Mouse (Mus musculus): ENCODE results near the gene Elmo1.

Elmo1 gene

DNA sequence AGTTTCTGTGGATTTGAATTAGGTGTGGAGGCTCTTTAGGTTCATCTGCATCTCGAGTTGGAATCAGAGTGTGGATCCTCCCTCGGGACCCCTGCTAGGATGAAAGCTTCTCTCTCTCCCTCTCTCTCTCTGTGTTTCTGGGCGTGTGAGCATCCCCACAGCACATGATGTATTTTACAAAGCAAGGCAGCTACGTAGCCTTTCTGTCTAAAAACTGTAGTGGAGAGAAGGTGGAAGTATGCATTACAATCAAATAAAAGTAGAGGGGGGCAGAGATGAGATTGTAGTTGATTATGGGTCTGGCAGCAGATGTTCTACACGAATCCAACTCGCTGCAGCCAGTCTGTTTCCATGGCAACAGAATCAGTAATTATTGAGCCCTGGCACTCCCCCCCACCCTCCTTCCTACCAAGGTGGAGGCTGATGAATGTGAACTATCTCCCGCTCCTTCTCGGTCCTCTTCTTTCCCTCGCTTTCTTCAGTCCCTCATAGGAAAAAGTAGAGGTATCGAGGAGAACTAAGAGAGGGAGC lies 382.0 kb downstream of the Elmo1 start:
- no peak for DNase-seq (ENCODE audit: low spot score)

DNA sequence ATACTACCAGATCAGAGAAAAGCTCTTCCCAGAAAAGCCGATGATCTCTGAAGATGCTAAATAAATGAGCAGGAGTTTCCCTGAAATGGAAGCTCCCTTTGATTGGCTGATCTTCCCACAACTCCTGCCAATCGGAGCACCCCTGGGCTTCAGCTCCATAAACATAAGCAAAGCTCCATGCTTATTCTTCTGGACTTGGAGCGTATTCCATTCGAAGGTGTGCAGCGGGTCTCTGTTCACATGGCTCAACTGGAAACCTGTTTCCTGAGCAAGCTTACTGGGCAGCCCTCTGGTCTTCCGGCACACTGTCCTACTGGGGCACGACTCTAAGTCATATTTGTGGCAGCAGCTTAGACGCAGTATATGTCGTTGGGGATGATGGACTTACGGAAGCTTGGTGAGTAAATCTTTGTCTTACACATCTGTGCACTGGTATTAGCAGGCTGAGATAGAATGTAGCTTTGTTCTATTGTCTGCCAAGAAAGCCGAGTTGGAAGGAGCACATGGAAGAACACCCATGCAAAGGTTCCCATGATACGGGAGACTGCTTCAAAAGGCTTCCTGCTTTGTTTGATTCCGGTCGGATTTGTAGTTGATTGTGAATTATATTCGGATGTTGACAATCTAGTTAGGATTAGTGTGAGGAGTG lies 382.6 kb downstream of the Elmo1 start:
- no peak for DNase-seq (ENCODE audit: low spot score)

DNA sequence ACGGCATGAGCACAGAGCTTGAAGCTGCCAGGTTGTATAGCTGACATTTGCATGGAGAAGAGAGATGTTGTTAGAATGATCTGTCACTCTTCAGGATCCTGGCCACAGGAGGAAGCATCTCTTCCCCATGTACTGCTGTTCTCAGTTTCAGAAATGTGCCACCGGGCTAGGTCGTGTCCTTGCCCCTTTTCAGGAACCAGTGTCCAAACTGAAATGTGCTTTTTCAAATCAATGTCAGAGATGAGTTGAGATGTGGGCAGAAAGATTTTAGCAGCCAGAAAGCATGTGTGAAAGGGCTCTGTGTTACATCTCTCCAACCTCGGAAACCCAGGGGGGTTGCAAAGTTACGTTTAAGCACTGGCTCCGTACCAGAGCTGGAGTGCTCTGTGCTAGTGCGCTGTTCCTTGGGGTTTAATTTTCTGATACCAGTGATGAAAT lies 383.3 kb downstream of the Elmo1 start:
- no peak for DNase-seq (ENCODE audit: low spot score)

DNA sequence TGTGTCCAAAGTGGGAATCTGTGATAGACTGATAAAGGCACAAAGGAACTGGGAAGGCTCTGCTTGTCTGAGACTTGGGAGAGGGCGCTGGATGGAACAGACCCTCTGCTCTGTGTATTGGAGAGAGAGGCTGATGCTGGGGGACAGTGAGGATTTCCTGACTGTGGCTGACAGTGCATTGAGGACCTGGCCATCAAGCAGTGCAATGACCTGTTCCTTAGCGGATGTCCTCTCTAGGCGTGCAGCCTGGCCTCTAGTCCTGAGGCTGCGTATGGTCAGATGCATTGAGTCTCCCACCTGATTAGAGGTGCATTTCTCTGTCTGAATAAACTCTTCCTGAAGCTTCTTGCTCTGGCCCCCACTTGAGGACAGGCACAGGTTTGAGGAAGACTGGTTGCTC lies 384.2 kb downstream of the Elmo1 start:
- DNase-seq (ENCODE audit: low spot score) = no peak

DNA sequence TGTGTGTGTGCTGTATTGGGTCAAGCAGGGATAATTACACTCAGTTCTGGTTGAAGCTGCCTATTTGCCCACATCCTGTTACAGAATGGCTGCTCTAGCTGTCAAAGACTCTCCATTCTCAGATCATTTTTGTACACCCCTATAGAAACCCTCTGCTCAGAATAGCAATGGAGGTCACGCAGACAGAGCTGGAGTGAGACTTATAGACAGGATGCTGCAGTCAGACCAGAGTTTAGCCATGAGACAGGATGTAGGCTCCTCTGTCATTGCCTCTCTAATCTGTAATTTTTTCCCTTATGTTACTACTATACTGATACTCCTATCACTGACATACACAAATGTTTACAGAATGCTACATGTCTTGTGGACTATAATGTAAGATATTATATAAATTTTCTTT lies 391.4 kb downstream of the Elmo1 start:
- no peak for DNase-seq (ENCODE audit: low spot score)

DNA sequence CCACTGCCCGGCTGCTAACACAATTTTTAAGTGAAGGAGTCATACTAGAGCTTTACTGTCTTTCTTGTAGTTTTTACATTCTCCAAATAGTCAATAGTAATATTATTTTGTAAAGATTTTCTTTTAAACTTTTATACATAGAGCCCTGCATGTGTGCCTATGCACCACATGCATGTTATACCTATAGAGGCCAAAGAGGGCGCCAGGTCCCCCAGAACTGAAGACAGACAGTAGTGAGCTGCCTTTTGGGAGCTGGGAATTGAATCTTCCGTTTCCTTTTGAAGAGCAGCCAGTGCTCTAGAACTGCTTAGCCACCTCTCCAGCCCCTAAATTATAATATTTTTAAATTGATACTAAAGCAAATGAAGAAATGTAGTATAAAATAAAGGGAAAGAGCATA lies 398.7 kb downstream of the Elmo1 start:
- no peak for DNase-seq (ENCODE audit: low spot score)

DNA sequence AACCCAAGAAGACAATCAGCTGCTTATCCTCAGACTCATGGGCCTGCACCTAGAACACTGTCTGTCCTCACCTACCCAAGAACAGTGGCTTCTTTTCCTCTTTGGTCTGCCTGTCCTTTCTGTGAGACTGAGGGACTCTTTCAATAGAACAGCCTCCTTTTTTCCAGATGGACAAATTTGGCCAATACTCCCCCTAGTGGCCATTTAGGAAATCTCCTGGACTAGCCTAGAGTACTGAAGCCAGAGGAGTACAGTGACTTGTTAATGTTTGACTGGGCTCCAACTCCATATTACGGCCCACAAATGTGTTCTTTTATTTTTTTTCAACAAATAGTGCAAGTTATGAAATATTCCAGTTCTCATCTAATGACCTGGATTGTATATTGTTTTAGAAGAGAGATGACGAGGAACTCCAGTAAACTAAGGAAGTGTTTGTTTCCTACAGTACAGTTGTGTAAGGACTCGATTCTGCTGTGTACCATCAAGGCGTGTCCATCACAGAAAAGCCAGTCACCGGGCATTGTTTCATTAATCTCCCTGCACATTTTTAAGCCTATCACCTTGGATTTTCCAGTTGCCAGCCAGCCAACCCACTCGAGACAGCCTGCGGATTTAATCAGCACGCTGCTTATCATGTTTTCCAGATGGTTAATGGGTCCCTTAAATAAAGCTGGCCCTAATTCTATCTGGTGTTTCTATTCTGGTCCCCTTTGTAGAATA lies 399.5 kb downstream of the Elmo1 start:
- no peak for DNase-seq (ENCODE audit: low spot score)

DNA sequence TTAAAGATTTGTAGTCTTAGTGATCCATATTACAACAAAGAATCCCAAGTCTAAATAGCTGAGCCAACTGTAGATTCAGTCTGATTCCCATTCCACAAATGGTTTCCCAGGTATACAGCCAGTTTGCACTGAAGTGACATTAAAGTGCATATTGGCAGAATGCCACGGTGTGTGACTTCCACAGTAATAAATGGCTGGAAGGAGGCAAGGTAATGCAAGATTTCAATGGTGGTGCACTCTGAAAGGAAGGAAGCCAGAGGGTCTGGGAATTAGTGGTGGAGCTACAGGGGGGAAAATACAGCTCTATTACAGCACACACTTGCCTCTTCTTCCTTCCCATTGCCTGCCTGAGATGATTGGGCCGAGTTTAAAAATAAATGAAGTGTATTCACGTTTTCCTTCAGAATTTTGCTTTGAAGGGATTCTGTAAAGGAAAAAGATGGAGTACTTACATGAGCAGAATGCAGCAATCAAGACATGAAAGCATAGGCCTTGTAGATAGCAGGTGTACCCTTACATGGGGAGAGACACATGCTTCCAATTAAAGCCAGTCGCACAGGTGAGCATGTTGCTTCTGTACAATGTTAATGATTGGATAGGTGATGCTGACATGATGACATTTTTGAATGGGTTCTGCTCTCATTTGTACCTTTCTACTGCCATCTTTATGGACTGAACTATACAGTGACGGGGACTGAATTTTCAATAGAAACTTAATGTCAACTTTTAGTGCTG lies 400.6 kb downstream of the Elmo1 start:
- no peak for DNase-seq (ENCODE audit: low spot score)

DNA sequence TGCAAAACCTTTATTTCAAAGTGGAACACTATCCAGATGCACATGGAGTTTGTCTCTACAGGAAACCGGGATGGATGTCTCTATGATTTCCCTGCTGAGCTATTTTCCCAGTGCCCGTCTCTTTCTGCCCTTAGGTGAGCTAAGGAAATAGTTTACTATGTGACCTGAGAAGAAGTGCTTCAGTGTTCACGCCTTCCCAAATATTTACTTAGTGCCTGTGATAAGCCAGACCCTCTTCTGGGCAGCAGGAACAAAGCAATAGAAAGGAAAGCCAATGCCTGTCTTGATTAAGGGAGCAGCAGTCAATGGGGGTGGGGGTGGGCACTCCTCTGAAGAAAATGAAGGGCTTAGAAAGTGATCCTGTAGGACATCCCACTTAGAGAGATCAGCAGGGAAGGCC lies 401.3 kb downstream of the Elmo1 start:
- DNase-seq (ENCODE audit: low spot score) = no peak

DNA sequence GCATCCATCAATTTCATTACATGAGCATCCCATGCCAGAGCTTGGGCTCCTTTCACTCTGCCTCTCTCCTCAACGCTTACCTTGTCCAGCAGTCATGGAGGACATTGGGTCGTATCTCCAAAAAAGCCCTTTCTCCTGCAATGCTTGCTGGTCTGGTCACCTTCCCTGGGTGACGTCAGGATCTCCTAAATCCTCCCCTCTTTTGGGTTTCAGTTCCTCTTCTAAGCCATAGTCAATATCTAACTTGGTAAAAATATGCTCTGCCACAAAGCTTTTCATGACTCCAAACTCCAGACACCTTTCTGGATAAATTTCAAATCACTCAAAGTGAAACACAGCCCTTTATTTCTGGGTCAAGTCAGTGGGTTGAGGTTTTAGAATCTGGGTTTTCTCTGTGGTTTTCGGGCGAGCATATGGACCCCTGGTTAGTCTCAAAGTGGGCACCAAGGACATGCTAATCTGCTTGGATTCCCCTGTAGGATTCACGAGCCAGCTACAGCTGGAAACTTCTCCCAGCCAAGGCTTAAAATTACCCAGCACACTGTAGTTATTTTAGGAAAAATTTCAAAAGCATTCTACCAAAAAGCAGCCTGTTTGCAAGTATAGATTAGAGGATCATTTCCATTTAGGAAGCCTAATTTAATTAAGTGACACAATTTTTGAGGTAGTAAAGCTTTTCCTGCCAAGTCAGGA lies 403.8 kb downstream of the Elmo1 start:
- DNase-seq (ENCODE audit: low spot score) = no peak

DNA sequence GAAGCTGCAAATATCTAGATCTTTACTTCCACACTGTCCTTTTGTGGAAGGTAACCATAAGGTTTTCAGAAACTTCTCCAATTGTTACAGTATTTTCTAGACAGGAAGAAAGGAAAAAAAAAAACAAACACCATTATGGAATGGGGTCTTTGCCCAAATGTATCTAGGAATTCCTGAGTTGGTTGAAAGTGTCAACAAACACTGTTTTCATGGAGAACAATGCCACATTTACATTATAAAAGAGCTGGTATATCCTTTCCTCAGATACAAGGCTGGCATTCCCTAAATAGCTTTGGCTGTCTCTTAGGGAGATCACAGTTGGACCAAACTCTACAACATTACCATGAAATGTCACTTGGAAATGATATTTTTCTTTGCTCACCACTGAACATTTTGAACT lies 411.5 kb downstream of the Elmo1 start:
- DNase-seq (ENCODE audit: low spot score) = no peak

DNA sequence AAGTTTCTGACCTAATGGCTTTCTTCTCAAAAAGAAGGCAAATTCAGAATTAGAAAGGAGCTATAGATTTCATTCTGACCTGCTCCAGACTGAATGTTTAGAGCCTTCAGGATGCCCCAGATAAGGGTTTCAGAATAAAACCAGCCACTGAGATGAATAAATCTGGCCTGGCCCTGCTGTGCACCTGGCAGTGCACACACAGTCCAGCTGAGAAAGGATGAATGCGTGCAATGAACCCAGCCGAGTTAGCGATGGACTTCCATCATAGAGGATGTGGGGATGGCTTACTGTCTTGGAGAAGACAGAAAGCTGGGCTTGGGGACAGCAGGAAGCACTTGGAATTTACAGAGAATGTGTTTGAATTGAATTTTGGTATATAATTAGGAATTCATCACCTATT lies 413.0 kb downstream of the Elmo1 start:
- DNase-seq (ENCODE audit: low spot score) = no peak

DNA sequence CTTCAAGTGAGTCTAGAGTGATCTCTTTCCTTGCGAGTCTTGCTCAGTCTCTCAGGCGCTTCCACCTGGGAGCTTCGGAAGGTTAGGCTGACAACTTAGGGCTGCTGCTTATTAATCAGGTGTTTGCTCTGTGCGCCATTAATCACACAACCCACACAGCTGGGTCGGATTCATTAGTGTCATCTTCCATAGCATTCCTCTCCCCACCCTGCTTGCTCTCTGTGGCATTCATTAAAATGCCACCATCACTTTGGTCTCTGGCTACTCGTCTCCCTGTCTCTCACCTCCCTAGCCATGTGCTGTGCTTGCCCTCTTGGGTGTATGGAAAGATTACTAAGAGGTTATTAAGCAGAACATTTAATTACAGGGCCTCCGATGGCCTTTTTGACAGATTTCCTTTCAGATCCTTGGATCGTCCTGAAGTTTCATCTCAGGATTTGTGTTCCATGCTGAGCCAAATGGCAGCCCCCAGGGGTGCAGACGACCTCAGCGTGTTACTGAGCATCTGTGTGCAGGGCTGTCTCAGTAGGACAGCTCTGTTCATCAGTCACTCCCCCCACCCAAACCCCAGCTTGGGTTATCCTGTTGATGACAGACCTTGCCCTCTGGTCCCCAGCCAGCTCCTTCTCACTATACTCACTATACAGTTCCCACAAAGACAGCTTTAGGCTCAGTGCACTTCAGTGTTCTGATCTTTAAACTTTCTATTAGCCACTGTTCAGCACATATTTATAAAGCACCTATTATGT lies 417.2 kb downstream of the Elmo1 start:
- DNase-seq (ENCODE audit: low spot score) = no peak

DNA sequence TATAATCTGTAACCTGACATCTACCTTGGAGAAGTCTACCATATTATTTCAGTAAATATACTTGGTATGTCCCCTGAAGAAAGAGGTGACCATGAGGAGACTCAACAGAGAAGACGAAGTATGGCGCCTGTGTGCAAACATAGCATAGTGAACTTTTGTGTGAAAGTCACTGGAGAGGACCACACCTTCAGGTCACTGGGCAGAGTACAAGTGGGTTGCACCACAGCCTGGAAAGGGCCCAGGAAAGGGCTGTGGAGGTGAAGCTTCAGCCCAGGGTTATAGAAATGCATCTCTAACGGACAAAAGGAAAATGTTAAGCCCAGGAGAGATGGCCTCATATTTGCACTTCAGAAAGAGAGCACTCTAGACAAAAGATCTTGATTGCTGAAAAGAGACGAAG lies 420.6 kb downstream of the Elmo1 start:
- no peak for DNase-seq (ENCODE audit: low spot score)

DNA sequence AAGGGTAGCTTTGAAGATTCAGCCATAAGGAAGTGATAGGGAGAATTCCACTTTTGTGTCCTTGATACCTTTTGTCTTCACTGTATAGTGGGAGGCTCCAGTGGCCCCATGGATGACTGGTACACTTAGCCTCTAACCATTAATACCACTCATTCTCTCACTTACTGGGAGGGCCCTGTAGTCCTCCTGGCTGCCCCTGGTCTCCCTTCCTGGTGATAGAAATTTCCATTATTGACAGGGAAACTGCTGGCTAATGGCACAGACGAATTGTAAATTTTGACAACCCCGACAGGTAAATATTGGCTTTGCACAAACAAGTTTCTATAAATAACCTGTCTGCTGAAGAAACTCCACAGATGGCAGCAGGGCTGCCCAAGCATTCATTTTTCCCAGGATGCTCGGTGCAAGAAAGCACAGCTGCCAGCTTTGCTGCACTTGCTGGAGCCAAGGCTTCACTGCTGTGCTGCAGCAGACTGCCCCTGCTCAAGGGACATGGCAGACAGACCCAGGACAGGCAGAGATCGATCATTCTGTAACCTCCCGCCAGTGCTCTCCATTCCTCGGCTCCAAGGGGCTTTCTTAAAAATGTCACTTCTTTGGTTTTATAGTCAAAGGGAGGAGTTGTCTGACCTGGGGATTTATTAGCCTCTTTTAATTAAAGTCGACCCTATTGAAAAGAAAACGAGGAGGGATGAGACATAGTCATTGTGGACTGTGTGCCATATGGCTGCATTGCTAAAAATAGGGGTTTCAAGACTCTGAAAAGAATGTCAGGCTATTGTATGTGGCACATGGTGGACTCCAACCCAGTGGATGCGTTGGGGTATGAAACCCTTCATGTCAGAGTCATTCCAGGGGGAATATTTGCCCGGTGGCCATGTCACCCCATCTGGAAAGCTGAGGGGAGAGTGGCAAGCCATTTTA lies 422.2 kb downstream of the Elmo1 start:
- no peak for DNase-seq (ENCODE audit: low spot score)

DNA sequence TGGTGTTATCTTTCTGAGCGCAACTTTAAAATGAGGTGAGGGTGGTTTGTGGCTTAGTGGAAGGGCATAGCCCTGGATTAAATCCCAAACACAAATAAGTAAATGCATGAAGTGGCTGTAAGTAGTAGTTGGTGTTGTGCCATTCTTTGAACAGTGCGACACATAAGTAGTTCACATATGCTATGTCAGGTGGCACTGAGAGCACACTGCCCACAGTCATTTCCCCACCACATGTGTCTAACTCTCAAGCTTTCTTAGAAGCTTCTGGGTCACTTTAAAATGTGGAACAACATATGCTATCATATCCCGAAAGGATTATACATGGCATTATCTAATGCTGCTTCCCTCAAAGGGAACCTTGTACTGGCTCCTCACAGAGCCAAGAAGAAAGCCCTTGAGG lies 424.3 kb downstream of the Elmo1 start:
- DNase-seq (ENCODE audit: low spot score) = no peak

DNA sequence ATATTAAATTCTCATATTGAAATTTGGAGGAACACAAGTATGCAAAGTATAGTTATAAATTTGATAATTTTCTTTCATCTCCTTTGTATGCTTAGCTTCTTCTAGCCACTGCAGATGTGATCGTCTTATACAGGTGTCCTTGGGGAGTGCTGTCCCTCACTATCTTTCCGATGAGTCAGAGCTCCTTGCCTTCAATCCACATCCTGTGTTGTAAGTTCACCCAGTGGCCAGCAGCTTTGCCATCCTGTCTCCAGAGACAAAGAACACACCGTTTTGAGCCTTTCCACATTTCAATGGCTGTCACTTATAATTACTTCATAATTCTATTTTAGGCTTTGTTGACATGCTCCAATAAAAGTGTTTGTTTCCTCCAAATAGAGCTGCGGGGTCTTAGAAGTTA lies 425.7 kb downstream of the Elmo1 start:
- no peak for DNase-seq (ENCODE audit: low spot score)

DNA sequence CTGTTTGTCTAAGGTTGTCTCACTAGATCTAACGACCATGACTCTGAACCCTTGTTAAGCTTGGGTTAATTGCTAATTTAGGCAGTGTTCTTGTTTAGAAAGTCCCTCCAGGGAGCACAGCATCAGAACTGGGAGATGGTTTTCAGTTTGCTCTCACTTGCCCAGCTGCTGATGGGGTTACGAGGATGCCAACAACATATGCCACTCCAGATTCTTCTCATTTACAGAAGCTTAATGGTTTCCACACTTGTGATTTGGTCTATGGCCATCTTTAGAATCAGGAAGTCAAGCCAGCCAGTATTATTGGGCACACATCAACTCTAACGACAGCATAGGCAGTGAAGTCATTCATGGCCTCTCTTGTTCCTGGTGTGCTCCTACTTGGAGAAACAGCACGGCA lies 427.3 kb downstream of the Elmo1 start:
- no peak for DNase-seq (ENCODE audit: low spot score)

DNA sequence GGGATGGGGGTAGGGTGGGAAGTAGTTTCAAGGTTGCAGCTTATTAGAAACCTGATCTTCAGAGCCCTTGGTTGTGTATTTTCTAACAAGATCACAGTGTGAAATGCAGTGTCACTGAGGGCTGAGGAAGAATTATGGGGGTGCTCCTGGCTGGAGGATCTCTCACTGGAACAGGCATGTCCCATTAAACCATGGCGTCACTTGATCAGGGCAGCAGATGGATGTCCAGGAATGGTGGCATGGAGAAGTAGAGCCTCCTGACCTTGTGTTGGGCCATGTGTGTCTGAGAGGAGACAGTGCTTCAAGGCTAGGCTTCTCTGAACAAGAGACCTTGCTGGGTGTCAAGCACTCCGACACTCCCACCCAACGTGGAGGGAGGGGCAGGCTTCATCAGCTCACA lies 431.1 kb downstream of the Elmo1 start:
- no peak for DNase-seq (ENCODE audit: low spot score)

DNA sequence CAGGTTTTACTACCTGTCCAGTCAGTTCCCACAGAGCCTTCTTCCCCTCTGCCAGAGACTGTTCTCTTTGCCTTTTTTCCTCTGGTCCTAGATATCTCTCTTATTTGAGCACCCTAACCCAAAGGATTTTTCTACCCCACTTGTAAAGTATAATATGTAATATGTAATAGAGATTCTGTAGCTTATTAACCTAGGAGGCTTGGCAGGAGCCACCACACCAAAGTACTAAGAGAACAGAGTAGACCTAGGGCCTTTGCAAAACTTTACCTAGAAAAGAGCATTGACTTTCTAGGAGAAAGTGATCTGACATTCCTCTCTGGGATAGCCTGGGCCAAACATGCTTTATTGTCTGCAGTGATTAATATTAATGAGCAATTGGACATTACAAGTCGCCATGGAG lies 433.3 kb downstream of the Elmo1 start:
- DNase-seq (ENCODE audit: low spot score) = no peak

DNA sequence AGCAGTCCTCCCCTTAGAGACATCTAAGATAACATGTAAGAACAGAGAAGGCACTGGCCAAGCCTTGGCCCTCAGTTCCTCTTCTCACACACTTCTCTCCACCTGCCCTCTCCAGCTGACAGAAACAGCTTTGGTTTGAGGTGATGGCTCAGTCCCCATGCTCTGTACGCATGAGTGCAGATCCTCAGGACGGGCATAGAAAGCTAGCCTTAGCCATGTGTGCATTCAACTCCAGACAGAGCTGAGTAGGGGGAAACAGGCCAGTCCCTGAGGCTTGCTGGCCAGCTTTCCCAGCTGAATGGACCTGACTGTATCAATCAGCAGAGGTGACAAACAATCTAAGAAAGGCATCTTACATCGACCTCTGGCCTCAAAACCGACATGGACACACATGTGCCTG lies 435.4 kb downstream of the Elmo1 start:
- no peak for DNase-seq (ENCODE audit: low spot score)
